Mouse (Mus musculus): ENCODE data around the gene B230118H07Rik. TPM values are rescaled to one million over a fixed set of nuclear protein-coding genes. Genes with fewer than 3 reads are reported as not detected.
A peak's percentile ranks its signal among the peaks of the same experiment; 100 is the strongest.

The B230118H07Rik gene
- polyA plus RNA-seq (2014; fragmentation: Nextera tagmentation; extraction: Ambion mirVana) = 48.3 and 61.1 TPM in 2 replicates

DNA sequence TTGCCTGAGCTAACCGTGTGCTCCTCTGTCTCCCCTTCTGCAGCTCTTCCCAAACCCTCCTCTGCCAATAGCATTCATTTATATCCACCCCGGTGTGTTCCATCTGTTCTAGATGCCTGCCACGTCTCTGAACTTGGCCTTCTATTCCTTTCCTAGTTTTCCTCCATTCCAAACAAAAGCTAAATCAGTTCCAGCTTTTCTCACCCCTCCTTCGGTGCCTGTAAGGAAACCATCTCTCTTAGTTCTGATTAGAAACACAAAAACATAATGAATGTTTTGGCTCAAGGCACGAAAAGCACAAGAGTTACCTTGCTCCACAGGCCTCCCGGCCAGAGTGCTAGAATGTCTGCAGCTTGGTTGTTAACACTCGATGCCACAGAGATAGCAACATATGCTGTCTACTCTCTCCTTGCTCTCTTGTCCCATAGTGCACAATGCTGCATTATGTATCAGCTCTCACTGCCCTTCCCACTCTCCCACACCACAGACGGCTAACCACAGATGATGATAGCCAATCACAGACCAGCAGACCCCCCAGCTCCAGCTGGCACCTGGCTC lies at the start of gene B230118H07Rik, which contains the start of gene Rag1:
B230118H07Rik (minus strand) TSS at position 419 of the 558 bp plus-strand sequence.
Rag1 (minus strand) TSS at position 388 of the 558 bp plus-strand sequence.
- no peak within 1 kb of the TSS for H3K9ac ChIP-seq
- H3K4me3 ChIP-seq (replicated peaks; ENCODE audit: low read length) = no peak within 1 kb of the TSS
- DNase-seq (ENCODE audit: low spot score) (no peak), ATAC-seq (ENCODE audit: low FRiP score) (no peak)
- H3K4me1 ChIP-seq (replicated peaks; ENCODE audit: control insufficient read depth, insufficient read depth, low read length) = peaks cover 4% of the 10 kb centered on the region; the same call in 1 of the 2 replicates
- no peaks in the 10 kb centered on the region for H3K27me3 ChIP-seq (ENCODE audit: control insufficient read depth, insufficient read depth, low read length)
- WGBS = 38% methylated on average over 8 of the region's 8 CpGs
- H3K4me2 ChIP-seq (replicated peaks) = no peak within 1 kb of the TSS
- no peaks in the 10 kb centered on the region for H3K9me3 ChIP-seq (ENCODE audit: control insufficient read depth, low read length)
- no peaks in the 10 kb centered on the region for H3K36me3 ChIP-seq (replicated peaks; ENCODE audit: control insufficient read depth, insufficient read depth)
- H3K27ac ChIP-seq = no peak within 1 kb of the TSS

GRCm38 (mm10) chr2:101695584-101695983 lies 46.3 kb upstream of the B230118H07Rik start:
- no peak for ATAC-seq (ENCODE audit: low FRiP score)
- Histone ChIP-seq H3K4me1 (replicated peaks; ENCODE audit: control insufficient read depth, insufficient read depth, low read length) (no peaks in the 10 kb centered on the region), H3K4me3 (replicated peaks; ENCODE audit: low read length) (no peak overlapping the region), H3K9me3 (ENCODE audit: control insufficient read depth, low read length) (no peaks in the 10 kb centered on the region), H3K27me3 (ENCODE audit: control insufficient read depth, insufficient read depth, low read length) (no peaks in the 10 kb centered on the region), H3K4me2 (replicated peaks) (no peak overlapping the region), H3K36me3 (replicated peaks; ENCODE audit: control insufficient read depth, insufficient read depth) (peaks cover 56% of the 10 kb centered on the region), H3K9ac (no peak overlapping the region), H3K27ac (no peak overlapping the region)
- DNase-seq (ENCODE audit: low spot score) = no peak
- WGBS = 86% methylated on average over 7 of the region's 7 CpGs

DNA sequence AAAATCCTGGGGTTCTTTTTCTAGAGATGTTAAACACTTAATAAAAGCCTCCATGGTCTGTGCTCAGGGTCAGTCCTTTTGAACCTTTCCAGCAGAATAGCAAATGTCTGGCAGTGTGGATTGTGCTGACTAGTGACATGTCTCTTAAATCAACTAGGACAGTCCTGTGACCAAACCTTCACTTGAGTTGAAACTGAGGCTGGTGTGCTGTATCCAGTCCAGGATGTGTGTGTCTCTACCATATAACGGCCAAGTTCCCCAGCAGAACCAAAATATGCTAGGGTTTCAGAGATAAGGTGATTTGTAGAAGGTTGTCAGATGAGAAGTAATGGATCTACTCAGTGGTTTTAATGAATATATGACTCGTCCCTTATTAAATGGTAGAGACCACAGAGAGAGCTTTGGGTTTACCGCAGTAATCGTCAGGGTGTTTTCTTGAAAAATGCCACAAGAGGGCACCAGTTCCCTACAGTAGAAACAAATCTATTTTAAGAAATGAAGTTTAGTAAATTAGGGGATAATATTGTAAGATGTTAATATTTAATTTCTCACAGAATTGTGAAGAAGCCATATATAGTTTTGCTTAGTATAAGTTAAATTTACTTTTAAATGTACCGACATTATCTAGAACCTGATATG lies 44.4 kb upstream of the B230118H07Rik start:
- Histone ChIP-seq H3K4me2 (replicated peaks) (no peak overlapping the region), H3K27me3 (ENCODE audit: control insufficient read depth, insufficient read depth, low read length) (no peaks in the 10 kb centered on the region), H3K36me3 (replicated peaks; ENCODE audit: control insufficient read depth, insufficient read depth) (peaks cover 64% of the 10 kb centered on the region), H3K9ac (no peak overlapping the region), H3K27ac (no peak overlapping the region), H3K4me3 (replicated peaks; ENCODE audit: low read length) (no peak overlapping the region), H3K9me3 (ENCODE audit: control insufficient read depth, low read length) (no peaks in the 10 kb centered on the region), H3K4me1 (replicated peaks; ENCODE audit: control insufficient read depth, insufficient read depth, low read length) (no peaks in the 10 kb centered on the region)
- peak; percentile 80 for DNase-seq (ENCODE audit: low spot score)
- 58% methylated on average over 5 of the region's 5 CpGs for WGBS
- ATAC-seq (ENCODE audit: low FRiP score) = no peak

- Histone ChIP-seq H3K36me3 (replicated peaks; ENCODE audit: control insufficient read depth, insufficient read depth) (peaks cover 63% of the 10 kb centered on the region), H3K4me1 (replicated peaks; ENCODE audit: control insufficient read depth, insufficient read depth, low read length) (no peaks in the 10 kb centered on the region)
- 66% methylated on average over 4 of the region's 4 CpGs for WGBS
Observed at GRCm38 (mm10) chr2:101693043-101693442, 43.7 kb upstream of the B230118H07Rik start.

DNA sequence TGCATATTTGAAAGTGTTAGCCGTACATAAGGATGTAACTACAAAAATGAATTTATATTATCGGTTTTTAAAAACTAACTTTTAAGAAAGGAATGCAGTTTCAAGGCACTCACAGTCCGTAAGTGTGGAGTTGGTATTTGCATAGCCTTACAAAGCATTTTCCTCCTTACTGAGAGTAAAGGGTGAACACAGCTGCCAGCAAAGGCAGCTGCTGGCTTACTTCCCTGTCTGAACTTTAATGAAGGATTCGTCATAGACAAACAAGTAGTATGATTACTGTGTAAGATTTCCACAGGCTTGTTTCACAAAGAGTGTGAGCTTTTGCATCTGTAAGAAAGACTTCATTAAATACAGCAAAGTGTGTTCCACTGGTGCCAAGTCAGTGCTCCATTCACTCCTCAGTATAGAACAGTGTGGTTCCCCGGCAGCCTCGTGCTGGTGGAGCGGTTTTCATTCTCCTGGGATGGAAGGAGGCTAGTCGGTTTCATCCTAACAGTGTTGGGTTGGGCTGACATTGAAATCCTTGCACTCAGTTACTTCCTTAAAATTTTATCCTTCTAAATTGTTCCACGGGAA lies 41.0 kb upstream of the B230118H07Rik start:
- H3K9ac ChIP-seq = no peak overlapping the region
- WGBS = 91% methylated on average over 9 of the region's 9 CpGs
- H3K4me2 ChIP-seq (replicated peaks) = no peak overlapping the region
- no peak for DNase-seq (ENCODE audit: low spot score)
- H3K9me3 ChIP-seq (ENCODE audit: control insufficient read depth, low read length) = no peaks in the 10 kb centered on the region
- peaks cover 69% of the 10 kb centered on the region for H3K36me3 ChIP-seq (replicated peaks; ENCODE audit: control insufficient read depth, insufficient read depth)
- no peak overlapping the region for H3K27ac ChIP-seq
- no peak overlapping the region for H3K4me3 ChIP-seq (replicated peaks; ENCODE audit: low read length)
- no peaks in the 10 kb centered on the region for H3K4me1 ChIP-seq (replicated peaks; ENCODE audit: control insufficient read depth, insufficient read depth, low read length)
- H3K27me3 ChIP-seq (ENCODE audit: control insufficient read depth, insufficient read depth, low read length) = no peaks in the 10 kb centered on the region
- no peak for ATAC-seq (ENCODE audit: low FRiP score)

More at GRCm38 (mm10) chr2:101693043-101693442, 43.7 kb upstream of the B230118H07Rik start:
- H3K4me3 ChIP-seq (replicated peaks; ENCODE audit: low read length) = no peak overlapping the region
- no peaks in the 10 kb centered on the region for H3K9me3 ChIP-seq (ENCODE audit: control insufficient read depth, low read length)
- DNase-seq (ENCODE audit: low spot score) (no peak), ATAC-seq (ENCODE audit: low FRiP score) (no peak)
- no peaks in the 10 kb centered on the region for H3K27me3 ChIP-seq (ENCODE audit: control insufficient read depth, insufficient read depth, low read length)
- no peak overlapping the region for H3K9ac ChIP-seq
- H3K4me2 ChIP-seq (replicated peaks) = no peak overlapping the region
- no peak overlapping the region for H3K27ac ChIP-seq

GRCm38 (mm10) chr2:101688011-101688410 lies 38.7 kb upstream of the B230118H07Rik start:
- H3K4me3 ChIP-seq (replicated peaks; ENCODE audit: low read length) = no peak overlapping the region
- no peak overlapping the region for H3K27ac ChIP-seq
- H3K27me3 ChIP-seq (ENCODE audit: control insufficient read depth, insufficient read depth, low read length) = no peaks in the 10 kb centered on the region
- DNase-seq (ENCODE audit: low spot score) = no peak
- H3K9me3 ChIP-seq (ENCODE audit: control insufficient read depth, low read length) = no peaks in the 10 kb centered on the region
- no peaks in the 10 kb centered on the region for H3K4me1 ChIP-seq (replicated peaks; ENCODE audit: control insufficient read depth, insufficient read depth, low read length)
- no peak for ATAC-seq (ENCODE audit: low FRiP score)
- H3K4me2 ChIP-seq (replicated peaks) = no peak overlapping the region
- no peak overlapping the region for H3K9ac ChIP-seq
- 84% methylated on average over 5 of the region's 5 CpGs for WGBS
- peaks cover 69% of the 10 kb centered on the region for H3K36me3 ChIP-seq (replicated peaks; ENCODE audit: control insufficient read depth, insufficient read depth)

DNA sequence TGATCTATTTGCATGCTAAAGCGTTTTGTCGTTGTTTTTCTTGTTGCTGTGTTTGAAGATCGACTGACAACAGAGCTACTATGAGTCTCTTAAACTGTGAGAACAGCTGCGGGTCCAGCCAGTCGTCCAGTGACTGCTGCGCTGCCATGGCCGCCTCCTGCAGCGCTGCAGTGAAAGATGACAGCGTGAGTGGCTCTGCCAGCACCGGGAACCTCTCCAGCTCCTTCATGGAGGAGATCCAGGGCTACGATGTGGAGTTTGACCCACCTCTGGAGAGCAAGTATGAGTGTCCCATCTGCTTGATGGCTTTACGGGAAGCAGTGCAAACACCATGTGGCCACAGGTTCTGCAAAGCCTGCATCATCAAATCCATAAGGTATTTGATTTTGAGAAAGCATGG lies 35.1 kb upstream of the B230118H07Rik start:
- Histone ChIP-seq H3K4me2 (replicated peaks) (no peak overlapping the region), H3K9me3 (ENCODE audit: control insufficient read depth, low read length) (no peaks in the 10 kb centered on the region), H3K4me3 (replicated peaks; ENCODE audit: low read length) (no peak overlapping the region), H3K4me1 (replicated peaks; ENCODE audit: control insufficient read depth, insufficient read depth, low read length) (peaks cover 2% of the 10 kb centered on the region; the same call in 1 of the 2 replicates), H3K27ac (no peak overlapping the region), H3K27me3 (ENCODE audit: control insufficient read depth, insufficient read depth, low read length) (no peaks in the 10 kb centered on the region), H3K9ac (no peak overlapping the region), H3K36me3 (replicated peaks; ENCODE audit: control insufficient read depth, insufficient read depth) (peaks cover 44% of the 10 kb centered on the region)
- 87% methylated on average over 12 of the region's 12 CpGs for WGBS
- DNase-seq (ENCODE audit: low spot score) = no peak
- no peak for ATAC-seq (ENCODE audit: low FRiP score)

GRCm38 (mm10) chr2:101679164-101679784 lies 29.9 kb upstream of the B230118H07Rik start:
- Histone ChIP-seq H3K4me2 (replicated peaks) (peak overlapping the region; percentile 74), H3K9ac (peak overlapping the region; percentile 72), H3K27me3 (ENCODE audit: control insufficient read depth, insufficient read depth, low read length) (no peaks in the 10 kb centered on the region), H3K9me3 (ENCODE audit: control insufficient read depth, low read length) (no peaks in the 10 kb centered on the region), H3K4me1 (replicated peaks; ENCODE audit: control insufficient read depth, insufficient read depth, low read length) (peaks cover 6% of the 10 kb centered on the region; the same call in 1 of the 2 replicates), H3K36me3 (replicated peaks; ENCODE audit: control insufficient read depth, insufficient read depth) (0 out of 2 replicates have a peak, but pooled peaks cover 1% of the 10 kb centered on the region), H3K27ac (no peak overlapping the region), H3K4me3 (replicated peaks; ENCODE audit: low read length) (peak overlapping the region; percentile 78)
- no peak for DNase-seq (ENCODE audit: low spot score)
- ATAC-seq (ENCODE audit: low FRiP score) = no peak
- WGBS = 2% methylated on average over 15 of the region's 15 CpGs
